Mouse (Mus musculus) neural tube, embryonic 13.5 days (tissue): ENCODE data around the gene Tifa. TPM values are rescaled to one million over a fixed set of nuclear protein-coding genes. Genes with fewer than 3 reads are reported as not detected.
A peak's percentile ranks its signal among the peaks of the same experiment; 100 is the strongest.

ENCODE experiments used
- ATAC-seq: fragments of 200-750 bp; cut with Nextera tagmentation; 2 replicates; pipeline ENCODE4 v1.8.0; 2017; ENCODE audit warnings: low read depth, mild to moderate bottlenecking, moderate TSS enrichment, moderate library complexity
- H3K27ac ChIP-seq: fragments of 300-500 bp; sonication (generic); replicated peaks from 2 replicates; pipeline ENCODE4 v1.5.1; 2015; ENCODE audit warnings: moderate library complexity, mild to moderate bottlenecking, inconsistent platforms
- H3K27me3 ChIP-seq: fragments of 300-500 bp; sonication (generic); 2 replicates; pipeline ENCODE4 v1.6.1; 2015; ENCODE audit warnings: mild to moderate bottlenecking, inconsistent platforms
- H3K36me3 ChIP-seq: fragments of 300-500 bp; sonication (generic); 2 replicates; pipeline ENCODE4 v1.6.1; 2015; ENCODE audit warnings: mild to moderate bottlenecking, inconsistent platforms
- H3K4me1 ChIP-seq: fragments of 300-500 bp; sonication (generic); replicated peaks from 2 replicates; pipeline ENCODE4 v1.6.1; 2015; ENCODE audit warnings: inconsistent platforms
- H3K4me2 ChIP-seq: fragments of 300-500 bp; sonication (generic); 2 replicates; pipeline ENCODE4 v1.6.1; 2015; ENCODE audit warnings: inconsistent platforms, mild to moderate bottlenecking, moderate library complexity
- H3K4me3 ChIP-seq: fragments of 300-500 bp; sonication (generic); 2 replicates; pipeline ENCODE4 v1.5.1; 2015; ENCODE audit warnings: mild to moderate bottlenecking, inconsistent platforms
- H3K9ac ChIP-seq: fragments of 300-500 bp; sonication (generic); 2 replicates; pipeline ENCODE4 v1.6.1; 2015; ENCODE audit warnings: moderate library complexity, mild to moderate bottlenecking, inconsistent platforms
- H3K9me3 ChIP-seq: fragments of 300-500 bp; sonication (generic); 2 replicates; pipeline ENCODE4 v1.6.1; 2016; ENCODE audit warnings: inconsistent platforms
- WGBS: fragments of 180-500 bp; shearing (Covaris S2); methylation state at CpG from one replicate; pipeline ENCODE4 v1.1.7; 2015; 5-methylcytosine and 5-hydroxymethylcytosine counted together
- polyA plus RNA-seq: library from polyadenylated mRNA; unstranded; fragments of >200 nt; fragmentation: Nextera tagmentation; extraction: Ambion mirVana; gene quantifications from 2 replicates; pipeline ENCODE4 v1.2.1, GENCODE M21; 2015

Gene Tifa
- polyA plus RNA-seq, 1 experiment from 2014 or later = 2.9 TPM

DNA sequence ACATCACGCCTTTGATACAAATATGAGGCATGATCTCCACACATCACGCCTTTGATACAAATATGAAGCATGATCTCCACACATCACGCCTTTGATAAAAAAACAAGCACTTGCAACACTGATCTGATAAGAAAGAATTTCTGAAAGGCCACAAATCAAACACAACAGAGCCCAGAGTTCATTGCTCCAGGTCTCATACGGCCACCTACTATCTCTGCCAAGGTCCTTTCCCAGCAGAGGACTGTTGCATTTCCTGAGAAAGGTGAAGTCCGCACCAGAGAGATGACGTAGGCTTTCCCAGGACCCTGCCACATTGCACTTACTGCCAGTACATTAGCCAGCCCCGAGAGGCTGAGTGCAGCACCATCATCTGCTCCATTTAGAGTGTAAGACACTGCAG, 19.5 kb downstream of the Tifa start:
- WGBS = 90% methylated on average over 7 of the region's 7 CpGs
- no peak overlapping the region for H3K27ac ChIP-seq
- H3K4me3 ChIP-seq = no peak overlapping the region
- H3K4me2 ChIP-seq = no peak overlapping the region
- peaks cover 73% of the 10 kb centered on the region for H3K36me3 ChIP-seq
- no peaks in the 10 kb centered on the region for H3K4me1 ChIP-seq
- H3K27me3 ChIP-seq = no peaks in the 10 kb centered on the region
- no peak overlapping the region for H3K9ac ChIP-seq
- no peaks in the 10 kb centered on the region for H3K9me3 ChIP-seq
- no peak for ATAC-seq

DNA sequence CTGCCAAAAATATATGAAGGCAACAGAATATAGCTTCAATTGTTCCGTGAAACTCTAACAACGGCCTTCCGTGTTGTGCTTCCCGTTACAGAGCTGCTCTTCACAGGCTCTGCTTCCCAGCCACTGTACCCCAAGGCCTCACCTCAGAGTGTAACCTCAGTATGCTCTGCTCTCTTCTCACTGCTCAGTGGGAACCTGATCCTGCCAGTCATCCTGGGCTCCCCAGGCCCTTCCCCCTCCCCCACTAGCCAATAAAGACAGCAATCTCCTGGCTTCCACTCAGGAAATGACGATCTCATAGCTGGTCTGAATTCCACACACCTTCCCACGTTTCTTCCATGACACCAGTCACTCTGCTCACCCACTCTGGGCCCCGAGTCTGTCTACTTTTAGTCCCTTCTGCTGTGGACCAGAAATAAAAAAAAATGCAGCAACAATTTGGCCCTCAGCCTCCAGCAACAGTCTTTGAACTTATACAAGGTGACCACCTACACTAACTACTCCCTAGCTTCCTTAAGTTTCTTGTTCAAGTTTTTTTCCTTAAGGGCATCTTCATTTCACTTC, 27.6 kb downstream of the Tifa start:
- Histone ChIP-seq H3K27ac (no peak overlapping the region), H3K4me1 (no peaks in the 10 kb centered on the region), H3K9me3 (no peaks in the 10 kb centered on the region), H3K4me3 (no peak overlapping the region), H3K9ac (no peak overlapping the region), H3K27me3 (no peaks in the 10 kb centered on the region), H3K4me2 (no peak overlapping the region), H3K36me3 (peaks cover 58% of the 10 kb centered on the region)
- 67% methylated on average over 7 of the region's 7 CpGs for WGBS
- ATAC-seq = no peak

DNA sequence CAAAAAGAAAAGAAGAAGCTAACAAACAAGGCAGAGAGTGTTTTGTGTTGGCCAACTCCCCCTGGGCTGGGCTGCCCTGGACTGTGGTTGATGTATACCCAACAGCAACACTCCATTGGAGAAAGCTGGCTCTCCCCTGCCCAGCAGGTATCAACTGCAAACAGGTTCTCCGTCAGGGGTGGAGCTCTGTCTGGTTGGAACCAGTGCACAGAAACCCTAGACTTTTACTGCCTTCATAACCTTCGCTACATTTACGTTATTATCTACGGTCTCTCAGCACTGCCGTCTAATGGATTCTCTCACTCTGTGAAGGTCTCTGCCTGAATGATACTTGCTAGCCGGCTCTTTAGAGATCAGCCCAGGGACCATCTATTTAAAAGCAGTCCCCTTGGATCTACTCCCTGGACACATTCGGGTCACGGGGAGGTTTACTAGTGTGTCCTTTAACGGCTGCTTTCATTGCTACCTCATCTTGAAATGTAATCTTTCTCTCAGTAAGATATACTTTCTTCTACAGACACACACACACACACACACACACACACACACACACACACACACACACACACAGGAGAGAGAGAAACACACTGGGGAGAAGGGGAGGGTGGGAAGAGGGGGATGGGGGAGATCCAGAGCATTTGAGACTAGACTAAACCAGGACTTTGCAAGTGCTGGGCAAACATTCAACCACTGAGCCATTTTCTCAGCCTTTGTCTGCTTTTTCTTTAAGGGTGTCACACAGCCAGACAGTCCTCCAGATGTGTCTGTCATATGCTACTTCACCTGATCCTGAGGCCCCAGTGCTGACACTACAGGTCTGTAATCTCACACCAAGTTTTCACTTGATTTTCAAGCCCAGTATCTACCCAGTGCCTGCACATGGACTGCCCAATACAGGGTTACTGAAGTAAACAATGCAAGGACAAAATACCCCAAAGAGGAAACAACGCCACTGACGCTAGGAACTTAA, 29.4 kb downstream of the Tifa start:
- Histone ChIP-seq H3K27me3 (no peaks in the 10 kb centered on the region), H3K4me1 (no peaks in the 10 kb centered on the region), H3K4me3 (no peak overlapping the region), H3K9ac (no peak overlapping the region), H3K4me2 (no peak overlapping the region), H3K9me3 (no peaks in the 10 kb centered on the region), H3K27ac (no peak overlapping the region), H3K36me3 (peaks cover 42% of the 10 kb centered on the region)
- ATAC-seq = no peak
- WGBS = 70% methylated on average over 11 of the region's 11 CpGs

DNA sequence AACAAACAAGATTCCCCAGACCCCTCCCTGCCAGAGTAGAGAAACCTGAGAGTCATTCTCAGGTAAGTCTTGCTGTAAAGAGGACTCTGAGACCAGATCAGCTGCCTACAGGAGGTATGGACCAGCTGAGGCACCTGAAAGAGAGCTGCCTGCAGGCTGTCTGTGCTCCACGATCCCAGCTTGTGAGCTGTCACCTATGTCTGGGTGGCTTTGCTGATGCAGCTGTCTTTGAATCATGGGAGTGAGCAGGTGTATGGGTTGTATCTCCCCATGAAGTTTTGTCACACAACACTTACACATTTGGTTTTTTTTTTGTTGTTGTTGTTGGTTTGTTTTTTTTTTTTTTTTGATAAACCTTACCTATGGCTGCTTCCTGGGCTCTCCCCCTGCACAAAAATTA, 30.8 kb downstream of the Tifa start:
- Histone ChIP-seq H3K4me2 (no peak overlapping the region), H3K27ac (no peak overlapping the region), H3K9me3 (no peaks in the 10 kb centered on the region), H3K36me3 (peaks cover 39% of the 10 kb centered on the region), H3K4me3 (no peak overlapping the region), H3K9ac (no peak overlapping the region), H3K4me1 (peaks cover 5% of the 10 kb centered on the region; the same call in 1 of the 2 replicates), H3K27me3 (no peaks in the 10 kb centered on the region)
- WGBS = 95% methylated on average over 1 of the region's 1 CpGs
- ATAC-seq = no peak

DNA sequence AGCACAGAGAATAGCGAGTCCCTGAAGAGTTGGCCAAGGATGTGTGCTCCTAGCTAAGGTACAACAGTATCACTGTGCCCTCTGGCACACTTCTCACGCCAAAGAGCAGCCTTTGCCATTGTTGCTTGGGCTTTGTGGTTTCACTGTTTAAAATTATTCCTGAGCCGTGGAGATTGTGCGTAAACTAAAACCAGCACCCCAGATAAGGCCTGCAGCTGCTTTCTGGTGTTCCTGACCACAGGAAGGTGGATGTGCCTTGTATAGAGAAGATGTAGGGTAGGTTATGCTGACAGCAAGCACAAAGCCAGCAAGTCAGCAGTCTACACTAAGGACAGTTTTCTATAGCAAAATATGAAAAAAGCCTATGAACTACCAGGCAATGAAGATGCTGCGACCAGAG, 31.6 kb downstream of the Tifa start:
- no peak for ATAC-seq
- peaks cover 5% of the 10 kb centered on the region; the same call in 1 of the 2 replicates for H3K4me1 ChIP-seq
- H3K4me3 ChIP-seq = no peak overlapping the region
- no peaks in the 10 kb centered on the region for H3K27me3 ChIP-seq
- peaks cover 37% of the 10 kb centered on the region for H3K36me3 ChIP-seq
- WGBS = 89% methylated on average over 5 of the region's 5 CpGs
- H3K9me3 ChIP-seq = no peaks in the 10 kb centered on the region
- H3K27ac ChIP-seq = no peak overlapping the region
- no peak overlapping the region for H3K4me2 ChIP-seq
- 0 out of 2 replicates have a peak overlapping the region, but pooled peaks have one; percentile 8 for H3K9ac ChIP-seq

DNA sequence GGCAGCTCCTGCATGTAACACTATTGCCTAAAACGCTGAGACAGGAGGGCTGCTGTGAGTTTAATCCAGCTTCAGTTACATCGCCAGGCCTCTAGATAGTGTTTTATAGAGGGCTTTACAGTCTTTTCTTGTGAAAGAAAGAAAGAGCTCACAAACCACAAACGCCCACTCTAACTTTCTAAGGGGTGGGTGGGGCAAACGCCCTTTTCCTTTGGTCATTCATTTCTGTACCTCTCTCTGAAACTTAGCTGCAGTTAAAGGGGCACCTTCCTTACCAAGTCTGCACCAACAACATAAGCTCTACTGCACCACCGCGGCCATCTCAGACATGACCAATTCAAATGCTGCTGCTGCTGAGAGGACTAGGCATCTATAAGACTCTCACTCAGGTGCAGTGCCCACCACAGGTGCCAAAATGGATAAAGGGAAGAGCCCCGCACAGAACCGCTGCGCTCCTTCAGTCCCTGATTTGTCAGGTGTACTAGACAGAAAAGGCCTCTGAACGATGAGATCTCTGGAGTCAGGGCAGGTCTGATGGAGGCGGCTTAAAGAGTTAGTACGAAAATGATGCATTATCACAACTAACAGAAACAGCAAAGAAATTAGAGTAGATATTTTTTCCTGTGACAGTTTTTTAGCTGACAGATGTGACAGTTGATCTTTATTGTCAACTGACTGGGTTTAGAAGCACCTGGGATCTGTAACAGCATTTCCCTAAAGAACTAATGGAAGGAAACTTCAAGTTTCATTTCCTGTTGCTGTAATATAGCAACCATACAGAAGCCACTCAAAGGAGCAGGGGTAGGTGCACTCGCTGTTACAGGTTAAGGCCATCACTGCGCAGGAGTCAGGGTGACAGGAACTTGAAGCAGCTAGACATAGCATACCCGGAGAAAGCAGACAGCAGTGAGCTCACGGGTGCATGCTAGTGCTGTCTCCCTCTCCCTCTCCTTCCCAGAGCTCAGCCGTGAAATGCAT, 34.6 kb downstream of the Tifa start:
- Histone ChIP-seq H3K27ac (no peak overlapping the region), H3K4me1 (peaks cover 17% of the 10 kb centered on the region), H3K27me3 (no peaks in the 10 kb centered on the region), H3K4me3 (no peak overlapping the region), H3K36me3 (peaks cover 25% of the 10 kb centered on the region), H3K9me3 (no peaks in the 10 kb centered on the region), H3K9ac (no peak overlapping the region), H3K4me2 (no peak overlapping the region)
- ATAC-seq = no peak
- WGBS = 62% methylated on average over 17 of the region's 17 CpGs

DNA sequence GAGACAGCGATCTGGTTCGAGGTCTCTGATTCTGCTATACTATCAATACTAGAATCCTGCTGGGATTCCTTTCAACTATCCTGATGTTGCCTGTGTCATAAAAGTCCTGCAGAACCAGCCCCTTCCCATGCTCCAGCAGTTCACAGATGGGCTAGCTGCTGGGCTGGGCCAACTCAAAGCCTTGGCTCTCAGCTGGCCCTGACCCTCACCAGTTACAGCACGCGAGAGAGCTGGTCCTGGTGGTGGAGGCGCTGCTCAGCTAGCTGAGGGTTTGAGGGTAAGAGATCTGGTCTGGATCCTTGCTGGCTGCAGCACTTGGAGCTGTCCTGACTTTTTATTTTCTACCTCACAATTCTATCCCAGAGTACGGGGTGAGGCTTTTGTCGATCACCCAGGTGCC, 36.9 kb downstream of the Tifa start:
- Histone ChIP-seq H3K4me1 (peaks cover 20% of the 10 kb centered on the region), H3K9ac (no peak overlapping the region), H3K4me3 (no peak overlapping the region), H3K27me3 (no peaks in the 10 kb centered on the region), H3K4me2 (0 out of 2 replicates have a peak overlapping the region, but pooled peaks have one; percentile 3), H3K9me3 (no peaks in the 10 kb centered on the region), H3K36me3 (peaks cover 8% of the 10 kb centered on the region), H3K27ac (peak overlapping the region; percentile 55)
- no peak for ATAC-seq
- WGBS = 44% methylated on average over 7 of the region's 7 CpGs

DNA sequence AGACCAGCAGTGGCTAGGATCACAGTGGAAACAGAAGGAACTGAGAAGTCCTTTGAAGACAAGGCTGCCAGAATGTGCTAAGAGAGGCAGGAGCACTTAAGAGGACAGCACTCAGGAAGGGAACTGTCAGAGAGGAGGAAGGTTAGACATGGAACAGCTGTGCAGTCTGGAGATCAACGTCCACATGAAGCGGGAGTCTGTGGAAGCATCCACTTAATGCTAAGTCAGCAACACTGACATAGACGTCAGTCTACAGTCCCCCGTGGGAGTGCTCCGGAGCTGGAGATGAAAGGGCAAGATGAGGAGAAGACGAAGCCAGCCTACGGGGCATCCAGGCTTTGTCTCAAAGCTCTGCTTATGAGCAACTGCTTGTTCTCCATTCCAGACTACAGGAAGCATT, 37.5 kb downstream of the Tifa start:
- ATAC-seq = 0 out of 2 replicates have a peak, but pooled peaks have one; percentile 37

DNA sequence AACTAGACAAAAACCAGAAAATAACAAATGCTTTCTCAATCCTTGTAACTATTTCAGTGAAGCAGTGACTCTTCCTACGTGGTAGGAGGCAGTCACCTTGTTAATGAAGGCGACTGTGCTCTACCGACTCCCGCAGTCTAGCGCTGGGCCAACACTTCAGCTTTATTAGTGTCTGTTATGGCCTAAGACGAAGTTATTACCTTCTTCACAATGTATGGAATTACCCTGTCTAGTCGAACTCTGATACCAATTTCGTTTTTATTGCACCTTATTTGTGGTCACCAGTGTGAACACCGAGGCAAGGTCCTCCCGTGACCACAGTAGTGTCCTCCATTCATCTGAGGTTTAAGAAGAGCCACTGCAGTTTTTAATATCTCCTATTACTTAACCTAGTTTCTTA, 40.6 kb downstream of the Tifa start:
- no peak for ATAC-seq
- H3K36me3 ChIP-seq = no peaks in the 10 kb centered on the region
- no peaks in the 10 kb centered on the region for H3K27me3 ChIP-seq
- 40% methylated on average over 10 of the region's 10 CpGs for WGBS
- no peaks in the 10 kb centered on the region for H3K9me3 ChIP-seq
- peaks cover 24% of the 10 kb centered on the region for H3K4me1 ChIP-seq
- H3K4me3 ChIP-seq = no peak overlapping the region
- H3K27ac ChIP-seq = no peak overlapping the region
- no peak overlapping the region for H3K9ac ChIP-seq
- H3K4me2 ChIP-seq = no peak overlapping the region

More for the DNA sequence above, 37.5 kb downstream of the Tifa start:
- no peak overlapping the region for H3K4me3 ChIP-seq
- WGBS = 37% methylated on average over 7 of the region's 7 CpGs
- peaks cover 20% of the 10 kb centered on the region for H3K4me1 ChIP-seq
- H3K27ac ChIP-seq = peak overlapping the region; percentile 55
- no peaks in the 10 kb centered on the region for H3K9me3 ChIP-seq
- 0 out of 2 replicates have a peak overlapping the region, but pooled peaks have one; percentile 3 for H3K4me2 ChIP-seq
- no peaks in the 10 kb centered on the region for H3K27me3 ChIP-seq
- H3K9ac ChIP-seq = no peak overlapping the region
- peaks cover 3% of the 10 kb centered on the region for H3K36me3 ChIP-seq

DNA sequence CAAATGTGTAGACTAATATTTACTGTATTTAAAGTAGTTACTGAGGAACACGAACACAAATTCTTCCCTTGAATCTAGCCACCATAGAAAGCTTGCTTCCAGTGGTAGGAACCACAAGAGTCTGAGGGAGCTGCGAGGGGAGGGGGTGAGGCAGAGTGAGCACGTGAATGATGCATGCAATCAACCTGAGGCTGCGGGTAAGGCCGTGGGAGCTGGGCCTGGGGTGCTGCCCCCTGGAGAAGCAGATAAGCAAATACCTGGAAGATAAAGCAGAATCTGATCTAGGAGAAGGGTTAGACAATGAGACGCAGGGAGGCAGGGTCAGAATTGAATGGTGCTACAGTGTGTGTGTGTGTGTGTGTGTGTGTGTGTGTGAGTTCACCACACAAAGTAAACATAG, 41.5 kb downstream of the Tifa start:
- H3K9ac ChIP-seq = no peak overlapping the region
- no peaks in the 10 kb centered on the region for H3K36me3 ChIP-seq
- H3K4me3 ChIP-seq = no peak overlapping the region
- H3K4me1 ChIP-seq = peaks cover 31% of the 10 kb centered on the region
- no peaks in the 10 kb centered on the region for H3K27me3 ChIP-seq
- H3K27ac ChIP-seq = no peak overlapping the region
- WGBS = 42% methylated on average over 6 of the region's 6 CpGs
- ATAC-seq = no peak; the same call in 1 of the 2 replicates
- no peak overlapping the region for H3K4me2 ChIP-seq
- H3K9me3 ChIP-seq = no peaks in the 10 kb centered on the region

DNA sequence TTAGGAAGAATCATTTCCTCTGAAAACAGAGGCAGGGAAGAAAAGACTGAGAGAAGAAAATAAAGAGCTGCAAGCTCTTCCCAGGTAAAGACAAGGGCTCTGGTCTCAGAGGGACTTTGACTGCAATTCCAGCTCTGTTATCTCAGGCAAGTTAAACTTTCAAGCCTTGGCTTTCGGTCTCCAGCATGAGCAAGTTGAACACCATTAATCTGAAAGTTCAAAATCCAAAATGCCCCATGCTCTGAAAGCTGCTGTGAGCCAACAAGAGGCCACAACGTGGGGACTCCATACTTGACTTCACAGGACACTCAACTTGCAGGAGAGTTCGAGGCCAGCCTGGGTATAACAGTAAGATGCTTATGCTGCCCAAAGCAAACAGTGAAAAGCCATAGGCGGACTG, 44.4 kb downstream of the Tifa start:
- 90% methylated on average over 4 of the region's 4 CpGs for WGBS
- Histone ChIP-seq H3K9me3 (no peaks in the 10 kb centered on the region), H3K4me3 (no peak overlapping the region), H3K36me3 (no peaks in the 10 kb centered on the region), H3K9ac (no peak overlapping the region), H3K4me2 (no peak overlapping the region), H3K27ac (no peak overlapping the region), H3K4me1 (peaks cover 35% of the 10 kb centered on the region), H3K27me3 (no peaks in the 10 kb centered on the region)
- ATAC-seq = no peak
